Mouse (Mus musculus): ENCODE data around the gene Zfr2. TPM values are rescaled to one million over a fixed set of nuclear protein-coding genes. Genes with fewer than 3 reads are reported as not detected.
"Not testable (repeated sequence)": the region's sequence is repeated elsewhere in the genome, so short reads cannot be mapped to it uniquely, and the experiment has no call there.

Zfr2 gene
- polyA plus RNA-seq, 1 experiment from 2014 or later, result 34.0 TPM

- WGBS, result 69% methylated on average over 4 of the region's 4 CpGs
- H3K4me2 ChIP-seq, result no peak overlapping the region
- H3K9ac ChIP-seq, result no peak overlapping the region
- no peak overlapping the region; the same call in 1 of the 2 replicates for H3K27ac ChIP-seq (replicated peaks)
- no peaks in the 10 kb centered on the region for H3K4me1 ChIP-seq (replicated peaks)
- ATAC-seq (ENCODE audit: low FRiP score, low read depth), result peak; percentile 20; the same call in 1 of the 2 replicates
- H3K27me3 ChIP-seq, result no peaks in the 10 kb centered on the region
- peaks cover 34% of the 10 kb centered on the region for H3K36me3 ChIP-seq
- H3K9me3 ChIP-seq, result no peaks in the 10 kb centered on the region
- no peak overlapping the region for H3K4me3 ChIP-seq
Measured at GRCm38 (mm10) chr10:81204137-81204536, 28.8 kb upstream of the Zfr2 start.

DNA sequence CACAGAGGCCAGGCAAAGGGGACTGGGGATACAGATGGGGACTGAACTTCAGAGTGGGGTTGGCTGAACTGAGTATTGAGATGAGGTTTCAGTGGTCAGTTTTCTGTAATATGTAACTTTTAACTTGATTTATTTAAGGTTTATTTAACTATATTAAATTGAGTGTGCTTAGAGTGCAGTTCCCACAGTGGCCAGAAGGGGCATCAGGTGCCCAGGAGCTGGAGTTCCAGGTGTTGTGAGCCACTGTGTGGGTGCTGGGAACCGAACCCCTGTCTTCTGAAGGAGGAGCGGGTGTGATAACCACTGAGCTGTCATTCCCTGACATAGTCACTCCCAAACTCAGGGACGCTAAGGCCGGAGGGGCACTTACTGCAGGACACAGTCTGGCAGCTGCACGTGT lies 22.8 kb upstream of the Zfr2 start:
- H3K27ac ChIP-seq (replicated peaks), result no peak overlapping the region
- no peak overlapping the region for H3K9ac ChIP-seq
- peaks cover 91% of the 10 kb centered on the region for H3K36me3 ChIP-seq
- H3K9me3 ChIP-seq, result no peaks in the 10 kb centered on the region
- no peaks in the 10 kb centered on the region for H3K4me1 ChIP-seq (replicated peaks)
- H3K4me3 ChIP-seq, result no peak overlapping the region
- H3K27me3 ChIP-seq, result no peaks in the 10 kb centered on the region
- no peak overlapping the region for H3K4me2 ChIP-seq
- WGBS, result 97% methylated on average over 5 of the region's 5 CpGs
- no peak for ATAC-seq (ENCODE audit: low FRiP score, low read depth)

DNA sequence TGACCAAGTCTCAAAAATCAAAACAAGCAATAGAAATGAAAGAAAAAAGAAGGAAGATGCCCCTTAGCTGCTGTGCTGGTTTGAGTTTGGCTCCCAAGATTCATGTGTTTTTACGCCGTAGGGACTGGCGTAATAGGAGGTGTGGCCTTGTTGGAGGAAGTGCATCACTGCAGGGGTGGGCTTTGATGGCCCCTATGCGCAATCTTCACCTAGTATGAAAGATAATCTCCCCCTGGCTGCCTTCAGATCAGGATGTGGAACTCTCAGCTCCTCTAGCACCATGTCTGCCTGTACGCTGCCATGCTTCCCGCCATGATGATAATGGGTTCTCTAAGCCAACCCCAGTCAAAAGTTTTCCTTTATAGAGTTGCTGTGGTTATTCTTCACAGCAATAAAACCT lies 16.7 kb upstream of the Zfr2 start:
- no peak overlapping the region for H3K27ac ChIP-seq (replicated peaks)

DNA sequence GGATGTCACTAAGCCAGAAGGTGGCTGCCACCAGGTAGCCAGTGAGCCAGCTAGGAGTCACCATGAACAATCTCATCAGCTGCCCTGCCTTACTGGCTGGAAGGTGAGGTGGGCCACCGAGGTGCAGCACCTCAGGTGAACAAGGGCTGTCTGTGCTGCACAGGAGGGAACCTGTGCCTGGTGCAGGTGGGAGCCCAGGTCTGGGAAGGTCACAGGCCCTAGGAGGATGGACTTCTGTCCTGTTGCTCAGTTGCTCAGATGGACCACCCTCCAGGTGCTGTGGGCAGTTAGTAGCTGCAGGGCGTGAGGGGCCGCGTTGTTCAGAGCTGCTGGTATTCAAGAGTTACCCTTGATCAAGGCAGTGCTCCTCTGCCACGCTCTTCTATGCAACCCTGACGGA lies 16.1 kb upstream of the Zfr2 start:
- 87% methylated on average over 6 of the region's 6 CpGs for WGBS
- no peak for ATAC-seq (ENCODE audit: low FRiP score, low read depth)

More for the DNA sequence above, 16.7 kb upstream of the Zfr2 start:
- Histone ChIP-seq H3K27me3 (no peaks in the 10 kb centered on the region), H3K9ac (no peak overlapping the region), H3K36me3 (peaks cover 86% of the 10 kb centered on the region), H3K4me3 (no peak overlapping the region), H3K4me2 (no peak overlapping the region), H3K4me1 (replicated peaks) (no peaks in the 10 kb centered on the region), H3K9me3 (no peaks in the 10 kb centered on the region)
- 92% methylated on average over 6 of the region's 6 CpGs for WGBS
- ATAC-seq (ENCODE audit: low FRiP score, low read depth), result no peak

GRCm38 (mm10) chr10:81217267-81217666 lies 15.7 kb upstream of the Zfr2 start:
- not testable (repeated sequence) for H3K4me1 ChIP-seq (replicated peaks); H3K4me3 ChIP-seq; H3K9me3 ChIP-seq; H3K9ac ChIP-seq; H3K27ac ChIP-seq (replicated peaks); ATAC-seq (ENCODE audit: low FRiP score, low read depth); H3K27me3 ChIP-seq; H3K4me2 ChIP-seq
- WGBS, result 24% methylated on average over 1 of the region's 1 CpGs
- peaks cover 85% of the 10 kb centered on the region for H3K36me3 ChIP-seq

More for the DNA sequence above, 16.1 kb upstream of the Zfr2 start:
- Histone ChIP-seq H3K9ac (no peak overlapping the region), H3K27ac (replicated peaks) (no peak overlapping the region), H3K4me3 (no peak overlapping the region), H3K4me1 (replicated peaks) (no peaks in the 10 kb centered on the region), H3K9me3 (no peaks in the 10 kb centered on the region), H3K27me3 (no peaks in the 10 kb centered on the region), H3K36me3 (peaks cover 85% of the 10 kb centered on the region), H3K4me2 (no peak overlapping the region)

GRCm38 (mm10) chr10:81217964-81218363 lies 15.0 kb upstream of the Zfr2 start:
- H3K27me3 ChIP-seq, result no peaks in the 10 kb centered on the region
- H3K36me3 ChIP-seq, result peaks cover 79% of the 10 kb centered on the region
- no peak overlapping the region for H3K27ac ChIP-seq (replicated peaks)
- H3K4me1 ChIP-seq (replicated peaks), result no peaks in the 10 kb centered on the region
- H3K4me2 ChIP-seq, result no peak overlapping the region
- WGBS, result 35% methylated on average over 7 of the region's 7 CpGs
- no peak overlapping the region for H3K4me3 ChIP-seq
- ATAC-seq (ENCODE audit: low FRiP score, low read depth), result peak; percentile 36; the same call in 1 of the 2 replicates
- H3K9ac ChIP-seq, result no peak overlapping the region
- H3K9me3 ChIP-seq, result no peaks in the 10 kb centered on the region

- Histone ChIP-seq H3K4me3 (no peak overlapping the region), H3K9ac (no peak overlapping the region), H3K4me1 (replicated peaks) (no peaks in the 10 kb centered on the region), H3K36me3 (peaks cover 53% of the 10 kb centered on the region), H3K9me3 (no peaks in the 10 kb centered on the region), H3K27ac (replicated peaks) (no peak overlapping the region), H3K27me3 (no peaks in the 10 kb centered on the region), H3K4me2 (no peak overlapping the region)
- no peak for ATAC-seq (ENCODE audit: low FRiP score, low read depth)
- 92% methylated on average over 5 of the region's 5 CpGs for WGBS
Measured at GRCm38 (mm10) chr10:81221402-81222015, 11.4 kb upstream of the Zfr2 start.

- H3K9me3 ChIP-seq; H3K27ac ChIP-seq (replicated peaks); H3K4me2 ChIP-seq; ATAC-seq (ENCODE audit: low FRiP score, low read depth); H3K4me3 ChIP-seq; H3K27me3 ChIP-seq; H3K9ac ChIP-seq: not testable (repeated sequence)
- peaks cover 15% of the 10 kb centered on the region for H3K4me1 ChIP-seq (replicated peaks)
- 74% methylated on average over 2 of the region's 2 CpGs for WGBS
- H3K36me3 ChIP-seq, result peaks cover 38% of the 10 kb centered on the region
Measured at GRCm38 (mm10) chr10:81223731-81224130, 9.2 kb upstream of the Zfr2 start.

DNA sequence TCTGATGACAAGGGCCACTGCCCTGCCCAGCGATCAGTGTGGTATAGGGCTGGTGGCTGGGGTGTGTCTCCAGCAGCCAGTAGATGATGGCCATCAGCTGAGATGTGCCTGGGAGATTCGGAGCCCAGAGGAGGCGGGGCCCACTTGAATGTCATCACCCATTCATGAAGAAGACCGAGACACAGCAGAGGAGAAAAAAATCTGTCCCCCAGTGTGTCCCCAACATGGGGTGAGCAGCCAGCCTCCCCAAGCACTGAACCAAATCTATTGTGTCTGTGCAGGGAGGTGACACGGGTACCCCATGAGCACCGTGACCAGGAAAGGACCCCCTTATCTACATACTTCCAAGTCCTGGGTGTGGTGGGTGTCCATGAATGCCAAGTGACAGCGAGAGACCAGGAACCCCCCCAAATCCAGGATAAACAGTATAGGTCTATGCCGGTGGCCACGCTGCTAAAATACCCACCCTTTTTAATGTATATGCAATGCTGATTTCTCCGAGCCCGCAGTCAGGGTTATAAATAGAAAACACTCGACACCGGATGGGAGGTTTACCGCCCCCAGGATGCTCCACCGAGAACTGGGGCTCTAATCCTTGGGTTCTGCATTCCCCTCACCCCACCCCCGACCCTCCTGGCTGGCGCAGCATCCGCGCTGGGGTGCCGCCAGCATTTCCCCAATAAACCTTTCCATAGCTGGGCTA lies 3.1 kb upstream of the Zfr2 start:
- H3K9me3 ChIP-seq, result no peaks in the 10 kb centered on the region
- peak overlapping the region; percentile 92 for H3K27ac ChIP-seq (replicated peaks)
- peaks cover 51% of the 10 kb centered on the region for H3K4me1 ChIP-seq (replicated peaks)
- peak overlapping the region; percentile 71 for H3K4me3 ChIP-seq
- no peaks in the 10 kb centered on the region for H3K36me3 ChIP-seq
- no peaks in the 10 kb centered on the region for H3K27me3 ChIP-seq
- peak overlapping the region; percentile 85 for H3K9ac ChIP-seq
- peak overlapping the region; percentile 83 for H3K4me2 ChIP-seq
- ATAC-seq (ENCODE audit: low FRiP score, low read depth), result 0 out of 2 replicates have a peak, but pooled peaks have one; percentile 23
- 5% methylated on average over 20 of the region's 20 CpGs for WGBS

- no peaks in the 10 kb centered on the region for H3K9me3 ChIP-seq
- H3K4me3 ChIP-seq, result peak within 1 kb of the TSS; percentile 71
- ATAC-seq (ENCODE audit: low FRiP score, low read depth), result peak; percentile 90
- peaks cover 51% of the 10 kb centered on the region for H3K4me1 ChIP-seq (replicated peaks)
- peak within 1 kb of the TSS; percentile 92 for H3K27ac ChIP-seq (replicated peaks)
- H3K9ac ChIP-seq, result peak within 1 kb of the TSS; percentile 85
- peak within 1 kb of the TSS; percentile 83 for H3K4me2 ChIP-seq
- H3K27me3 ChIP-seq, result no peaks in the 10 kb centered on the region
- 4% methylated on average over 27 of the region's 27 CpGs for WGBS
- no peaks in the 10 kb centered on the region for H3K36me3 ChIP-seq
Measured at GRCm38 (mm10) chr10:81230438-81231332, 2.3 kb upstream of the Zfr2 start, which contains the start of gene Atcay. Gene Atcay (minus strand): TSS chr10:81230833.

- Histone ChIP-seq H3K36me3 (no peaks in the 10 kb centered on the region), H3K9ac (peak overlapping the region; percentile 26; the same call in 1 of the 2 replicates), H3K4me2 (peak overlapping the region; percentile 83), H3K9me3 (no peaks in the 10 kb centered on the region), H3K4me1 (replicated peaks) (peaks cover 51% of the 10 kb centered on the region), H3K4me3 (peak overlapping the region; percentile 71), H3K27me3 (no peaks in the 10 kb centered on the region), H3K27ac (replicated peaks) (peak overlapping the region; percentile 92)
- ATAC-seq (ENCODE audit: low FRiP score, low read depth), result no peak
- WGBS, result 54% methylated on average over 7 of the region's 7 CpGs
Measured at GRCm38 (mm10) chr10:81231436-81231835, 1.5 kb upstream of the Zfr2 start.

DNA sequence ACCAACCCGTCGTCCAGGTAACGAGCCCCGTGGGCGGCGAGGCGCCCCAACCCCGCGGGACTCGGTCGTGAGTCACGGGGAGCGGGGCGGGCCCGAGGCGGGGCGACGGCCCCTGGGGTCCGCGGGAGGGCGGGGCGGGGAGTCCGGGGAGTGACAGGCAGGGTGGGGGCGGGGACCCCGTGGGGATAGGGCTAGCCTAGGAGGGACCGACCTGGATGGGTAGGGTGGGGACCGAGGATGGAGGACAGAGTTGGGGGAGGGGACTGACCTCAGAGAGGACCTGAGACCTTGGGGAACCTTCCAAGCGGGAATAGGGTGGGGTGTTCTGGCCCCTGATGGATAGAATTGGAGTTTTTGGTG lies 251 bp downstream of the Zfr2 start:
- peak; percentile 54 for ATAC-seq (ENCODE audit: low FRiP score, low read depth)
- peak overlapping the region; percentile 73 for H3K4me3 ChIP-seq
- H3K4me1 ChIP-seq (replicated peaks), result peaks cover 41% of the 10 kb centered on the region
- no peaks in the 10 kb centered on the region for H3K27me3 ChIP-seq
- no peaks in the 10 kb centered on the region for H3K9me3 ChIP-seq
- H3K9ac ChIP-seq, result peak overlapping the region; percentile 72
- H3K4me2 ChIP-seq, result peak overlapping the region; percentile 76
- 2% methylated on average over 28 of the region's 28 CpGs for WGBS
- H3K27ac ChIP-seq (replicated peaks), result peak overlapping the region; percentile 69
- no peaks in the 10 kb centered on the region for H3K36me3 ChIP-seq

All from hindbrain, embryonic 15.5 days (tissue).